Mouse (Mus musculus): Measurements from ENCODE around the gene Fam71e1. TPM values are rescaled to one million over a fixed set of nuclear protein-coding genes. Genes with fewer than 3 reads are reported as not detected.
A peak's percentile ranks its signal among the peaks of the same experiment; 100 is the strongest.

Fam71e1 gene
- polyA plus RNA-seq, 2 experiments: 1.5 to 1.6 TPM

DNA sequence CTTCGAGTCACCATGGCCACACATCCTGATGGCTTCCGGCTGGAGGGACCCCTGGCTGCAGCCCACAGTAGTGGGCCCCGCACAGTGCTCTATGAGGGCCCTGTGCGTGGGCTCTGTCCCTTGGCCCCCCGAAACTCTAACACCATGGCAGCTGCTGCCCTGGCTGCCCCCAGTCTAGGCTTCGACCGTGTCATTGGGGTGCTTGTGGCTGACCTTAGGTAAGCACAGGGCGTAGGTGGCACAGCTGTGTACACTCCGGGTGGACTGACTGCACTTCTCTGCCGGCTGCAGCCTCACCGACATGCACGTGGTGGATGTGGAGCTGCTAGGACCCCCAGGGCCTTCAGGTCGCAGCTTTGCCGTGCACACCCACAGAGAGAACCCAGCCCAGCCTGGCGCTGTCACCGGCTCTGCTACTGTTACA is 29.5 kb upstream of the Fam71e1 start:
- Histone ChIP-seq H3K27ac (no peak overlapping the region), H3K9ac (replicated peaks) (no peak overlapping the region), H3K9me3 (ENCODE audit: control insufficient read depth, low read length) (no peaks in the 10 kb centered on the region), H3K36me3 (replicated peaks; ENCODE audit: control insufficient read depth, insufficient read depth, low read depth) (peaks cover 16% of the 10 kb centered on the region), H3K4me3 (ENCODE audit: insufficient read depth in 1 of 2, low read depth in 2 of 2, low read length in 2 of 2) (no peak overlapping the region), H3K4me2 (ENCODE audit: low read depth) (peak overlapping the region; percentile 90; the same call in 1 of the 2 replicates), H3K4me1 (replicated peaks; ENCODE audit: control insufficient read depth in 2 of 2, insufficient read depth in 2 of 2, low read length in 1 of 2) (peaks cover 31 to 48% of the 10 kb centered on the region in 2 experiments), H3K27me3 (ENCODE audit: control insufficient read depth, insufficient read depth, low read length) (peaks cover 22% of the 10 kb centered on the region)
- no peak for DNase-seq (ENCODE audit: low read depth in 3 of 3, low spot score in 3 of 3)
- TF ChIP-seq EP300 (IDR thresholded peaks at IDR 0.05; ENCODE audit: low read depth) (no peak), CTCF (IDR thresholded peaks at IDR 0.05; ENCODE audit: low read depth) (0 out of 2 replicates have a peak, but pooled peaks have one; percentile 5)
- WGBS (ENCODE audit: insufficient replicate concordance): 78% methylated on average over 16 of the region's 16 CpGs
- no peak for ATAC-seq (ENCODE audit: insufficient read depth)

DNA sequence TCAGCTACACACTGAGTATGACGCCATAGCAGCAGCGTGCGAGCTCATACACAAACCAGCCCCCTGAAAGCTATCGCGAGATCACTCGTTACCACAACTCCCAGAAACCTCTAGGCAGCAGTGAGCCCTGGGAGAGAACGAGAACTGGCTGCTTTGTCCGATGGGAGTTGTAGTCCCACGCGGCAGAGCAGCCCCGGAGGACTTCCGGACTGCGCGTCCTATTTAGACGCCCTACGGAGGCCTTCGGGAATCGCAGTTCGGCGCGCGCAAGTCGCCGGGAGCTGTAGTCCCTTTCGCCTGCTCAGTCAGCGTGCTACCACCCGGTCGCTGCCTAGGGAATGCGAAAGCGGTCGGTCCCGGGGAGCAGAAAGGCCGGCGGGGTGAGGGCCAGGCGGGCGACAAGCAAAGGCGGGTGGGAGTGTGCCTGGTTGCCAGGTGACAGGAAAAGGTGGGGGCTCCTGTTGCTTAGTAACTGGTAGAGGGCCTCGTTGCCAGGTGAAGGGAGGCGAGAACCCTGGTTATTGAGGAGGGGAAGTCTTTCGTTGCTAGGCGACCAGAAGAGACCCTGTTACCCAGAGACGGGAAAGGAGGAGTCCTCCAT is 28.5 kb upstream of the Fam71e1 start, which contains the start of gene Josd2:
Gene Josd2 (plus strand): TSS at position 170 of the 601 bp plus-strand sequence.
- ATAC-seq (ENCODE audit: insufficient read depth) (peak; percentile 85), DNase-seq (ENCODE audit: low read depth in 3 of 3, low spot score in 3 of 3) (peak; percentile 98 to 99 (median 99))
- Histone ChIP-seq H3K4me3 (ENCODE audit: insufficient read depth in 1 of 2, low read depth in 2 of 2, low read length in 2 of 2) (peak within 1 kb of the TSS; percentile 76 to 98), H3K36me3 (replicated peaks; ENCODE audit: control insufficient read depth, insufficient read depth, low read depth) (peaks cover 16% of the 10 kb centered on the region), H3K27me3 (ENCODE audit: control insufficient read depth, insufficient read depth, low read length) (peaks cover 12% of the 10 kb centered on the region), H3K9ac (replicated peaks) (peak within 1 kb of the TSS; percentile 94), H3K4me2 (ENCODE audit: low read depth) (peak within 1 kb of the TSS; percentile 90), H3K4me1 (replicated peaks; ENCODE audit: control insufficient read depth in 2 of 2, insufficient read depth in 2 of 2, low read length in 1 of 2) (peaks cover 39 to 56% of the 10 kb centered on the region in 2 experiments), H3K9me3 (ENCODE audit: control insufficient read depth, low read length) (no peaks in the 10 kb centered on the region), H3K27ac (peak within 1 kb of the TSS; percentile 97)
- WGBS (ENCODE audit: insufficient replicate concordance): under 1% methylated on average over 42 of the region's 42 CpGs
- TF ChIP-seq EP300 (IDR thresholded peaks at IDR 0.05; ENCODE audit: low read depth) (peak; percentile 64), CTCF (IDR thresholded peaks at IDR 0.05; ENCODE audit: low read depth) (no peak)

DNA sequence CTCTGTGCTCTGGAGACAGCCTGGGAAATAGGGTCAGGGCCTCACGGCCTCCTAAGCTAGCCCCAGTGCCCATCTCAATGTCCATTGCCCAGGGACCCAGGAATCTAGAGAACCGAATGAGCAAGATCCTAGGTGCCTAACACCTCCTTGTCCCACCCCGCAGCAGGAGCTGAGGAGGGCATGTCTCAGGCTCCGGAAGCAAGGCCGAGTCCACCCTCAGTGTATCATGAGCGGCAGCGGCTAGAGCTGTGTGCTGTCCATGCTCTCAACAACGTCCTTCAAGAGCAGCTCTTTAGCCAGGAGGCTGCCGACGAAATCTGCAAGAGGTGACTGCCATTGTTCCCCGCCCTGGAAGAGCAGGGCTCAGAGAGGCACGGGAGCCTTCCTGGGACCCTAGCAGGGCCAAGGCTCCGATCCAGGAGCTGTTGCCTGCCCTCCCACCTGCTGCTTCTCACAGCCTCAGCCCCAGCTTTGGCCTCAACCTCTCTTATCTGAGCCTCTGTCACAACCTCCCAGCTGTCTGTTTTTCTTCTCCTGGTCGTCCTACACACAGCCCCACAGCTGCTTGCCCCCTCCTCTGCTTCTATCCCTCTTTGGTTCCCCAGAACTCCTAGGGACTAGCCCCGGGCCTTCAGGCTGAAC is 27.6 kb upstream of the Fam71e1 start:
- no peak for TF ChIP-seq CTCF (IDR thresholded peaks at IDR 0.05; ENCODE audit: low read depth)
- TF ChIP-seq EP300 (IDR thresholded peaks at IDR 0.05; ENCODE audit: low read depth): no peak
- Histone ChIP-seq H3K4me2 (ENCODE audit: low read depth) (peak overlapping the region; percentile 90), H3K4me1 (replicated peaks; ENCODE audit: control insufficient read depth in 2 of 2, insufficient read depth in 2 of 2, low read length in 1 of 2) (peaks cover 44 to 63% of the 10 kb centered on the region in 2 experiments), H3K27ac (peak overlapping the region; percentile 97), H3K27me3 (ENCODE audit: control insufficient read depth, insufficient read depth, low read length) (peaks cover 4% of the 10 kb centered on the region), H3K9me3 (ENCODE audit: control insufficient read depth, low read length) (no peaks in the 10 kb centered on the region), H3K36me3 (replicated peaks; ENCODE audit: control insufficient read depth, insufficient read depth, low read depth) (peaks cover 16% of the 10 kb centered on the region), H3K9ac (replicated peaks) (peak overlapping the region; percentile 94), H3K4me3 (ENCODE audit: insufficient read depth in 1 of 2, low read depth in 2 of 2, low read length in 2 of 2) (peak overlapping the region; percentile 76 to 98)
- DNase-seq (ENCODE audit: low read depth in 3 of 3, low spot score in 3 of 3) (peak in 2 of 3 experiments; percentile 53 to 57), ATAC-seq (ENCODE audit: insufficient read depth) (peak; percentile 14; the same call in 1 of the 2 replicates)
- WGBS (ENCODE audit: insufficient replicate concordance): 45% methylated on average over 15 of the region's 15 CpGs

DNA sequence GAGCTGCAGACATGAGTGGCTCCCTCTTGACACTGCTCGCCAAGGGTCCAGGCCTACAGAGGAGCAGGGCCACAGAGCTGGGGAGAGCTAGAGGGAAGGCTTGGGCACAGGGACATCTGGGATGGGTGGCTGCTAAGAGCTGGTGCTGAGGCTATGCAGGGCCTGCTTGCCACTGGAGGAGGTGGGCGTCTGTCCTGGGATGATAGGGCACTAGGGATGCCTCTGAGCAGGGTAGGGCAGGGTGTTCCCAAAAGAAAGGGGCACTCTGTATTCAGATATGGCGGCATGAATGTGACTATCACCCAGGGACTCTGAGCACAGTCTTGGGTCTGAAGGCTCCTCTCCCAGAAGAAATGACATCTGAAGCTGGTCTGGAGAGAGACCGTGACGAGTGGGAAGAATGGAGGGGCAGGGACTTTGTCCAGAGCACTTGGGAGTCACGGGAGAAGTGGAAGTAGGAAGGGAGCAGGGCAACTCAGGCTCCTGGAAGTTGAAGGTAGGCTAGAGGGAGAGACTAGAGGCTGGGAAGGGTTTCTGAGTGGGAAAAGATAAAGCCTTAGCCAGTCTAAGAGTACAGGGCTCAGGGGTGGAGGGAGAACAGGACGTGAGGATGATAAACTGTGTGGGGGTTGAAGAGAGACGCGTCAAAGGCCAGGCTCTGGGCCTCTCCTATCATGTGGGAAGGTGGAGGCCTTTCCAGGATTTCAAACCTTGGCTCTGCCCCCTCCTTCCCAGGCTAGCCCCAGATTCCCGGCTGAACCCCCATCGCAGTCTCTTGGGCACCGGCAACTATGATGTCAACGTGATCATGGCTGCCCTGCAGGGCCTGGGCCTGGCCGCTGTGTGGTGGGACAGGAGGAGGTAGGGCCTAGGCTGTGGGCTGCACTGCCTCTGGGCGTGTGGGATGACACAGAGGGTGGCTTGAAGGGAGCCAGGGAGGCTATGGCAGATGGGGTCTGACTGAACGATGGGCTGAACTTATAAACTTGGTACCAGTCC is 26.4 kb upstream of the Fam71e1 start:
- H3K4me1 ChIP-seq (replicated peaks; ENCODE audit: control insufficient read depth in 2 of 2, insufficient read depth in 2 of 2, low read length in 1 of 2): peaks cover 33 to 54% of the 10 kb centered on the region in 2 experiments
- 0 out of 2 replicates have a peak, but pooled peaks have one; percentile 24 for TF ChIP-seq EP300 (IDR thresholded peaks at IDR 0.05; ENCODE audit: low read depth)
- no peak for TF ChIP-seq CTCF (IDR thresholded peaks at IDR 0.05; ENCODE audit: low read depth)
- DNase-seq (ENCODE audit: low read depth in 3 of 3, low spot score in 3 of 3) (peak in 2 of 3 experiments; percentile 88 to 89), ATAC-seq (ENCODE audit: insufficient read depth) (peak; percentile 61)
- H3K36me3 ChIP-seq (replicated peaks; ENCODE audit: control insufficient read depth, insufficient read depth, low read depth): peaks cover 16% of the 10 kb centered on the region
- H3K9me3 ChIP-seq (ENCODE audit: control insufficient read depth, low read length): no peaks in the 10 kb centered on the region
- peak overlapping the region; percentile 76 to 98 for H3K4me3 ChIP-seq (ENCODE audit: insufficient read depth in 1 of 2, low read depth in 2 of 2, low read length in 2 of 2)
- H3K27me3 ChIP-seq (ENCODE audit: control insufficient read depth, insufficient read depth, low read length): peaks cover 7% of the 10 kb centered on the region
- H3K4me2 ChIP-seq (ENCODE audit: low read depth): peak overlapping the region; percentile 90
- 55% methylated on average over 16 of the region's 16 CpGs for WGBS (ENCODE audit: insufficient replicate concordance)
- peak overlapping the region; percentile 94 for H3K9ac ChIP-seq (replicated peaks)
- H3K27ac ChIP-seq: peak overlapping the region; percentile 97
